Mouse (Mus musculus): ENCODE results near the gene Zfp652. TPM values are rescaled to one million over a fixed set of nuclear protein-coding genes. Genes with fewer than 3 reads are reported as not detected.

Gene Zfp652
- polyA plus RNA-seq, 1 experiment = 93.0 TPM

- Histone ChIP-seq H3K4me3 (ENCODE audit: insufficient read depth, low read depth, low read length) (peak overlapping the region; percentile 25), H3K27ac (ENCODE audit: insufficient read depth, low read depth, low read length) (no peak overlapping the region), H3K4me1 (ENCODE audit: control insufficient read depth, insufficient read depth, low read length) (peaks cover 23% of the 10 kb centered on the region)
- no peak for TF ChIP-seq CTCF (IDR thresholded peaks at IDR 0.05; ENCODE audit: insufficient read depth, low read depth, low read length)
- TF ChIP-seq POLR2A (IDR thresholded peaks at IDR 0.05; ENCODE audit: insufficient read depth, low read depth, low read length) = no peak
- WGBS = 79% methylated on average over 5 of the region's 5 CpGs
Measured at GRCm38 (mm10) chr11:95840694-95841497, 128.4 kb downstream of the Zfp652 start.

GRCm38 (mm10) chr11:95841498-95841830, 129.0 kb downstream of the Zfp652 start:
- TF ChIP-seq POLR2A (IDR thresholded peaks at IDR 0.05; ENCODE audit: insufficient read depth, low read depth, low read length) (no peak), CTCF (IDR thresholded peaks at IDR 0.05; ENCODE audit: insufficient read depth, low read depth, low read length) (no peak)
- WGBS = 77% methylated on average over 10 of the region's 10 CpGs
- no peak overlapping the region for H3K27ac ChIP-seq (ENCODE audit: insufficient read depth, low read depth, low read length)
- H3K4me3 ChIP-seq (ENCODE audit: insufficient read depth, low read depth, low read length) = peak overlapping the region; percentile 25
- H3K4me1 ChIP-seq (ENCODE audit: control insufficient read depth, insufficient read depth, low read length) = peaks cover 18% of the 10 kb centered on the region

- Histone ChIP-seq H3K4me3 (ENCODE audit: insufficient read depth, low read depth, low read length) (peak within 1 kb of the TSS; percentile 25), H3K27ac (ENCODE audit: insufficient read depth, low read depth, low read length) (no peak within 1 kb of the TSS), H3K4me1 (ENCODE audit: control insufficient read depth, insufficient read depth, low read length) (peaks cover 14% of the 10 kb centered on the region)
- 20% methylated on average over 11 of the region's 11 CpGs for WGBS
- TF ChIP-seq POLR2A (IDR thresholded peaks at IDR 0.05; ENCODE audit: insufficient read depth, low read depth, low read length) (no peak), CTCF (IDR thresholded peaks at IDR 0.05; ENCODE audit: insufficient read depth, low read depth, low read length) (no peak)
Measured at GRCm38 (mm10) chr11:95842074-95842681, 129.7 kb downstream of the Zfp652 start, which contains the start of gene Abi3. Gene Abi3 (minus strand): TSS chr11:95842476.

- WGBS = 77% methylated on average over 5 of the region's 5 CpGs
- TF ChIP-seq CTCF (IDR thresholded peaks at IDR 0.05; ENCODE audit: insufficient read depth, low read depth, low read length) (no peak), POLR2A (IDR thresholded peaks at IDR 0.05; ENCODE audit: insufficient read depth, low read depth, low read length) (no peak)
- peaks cover 12% of the 10 kb centered on the region for H3K4me1 ChIP-seq (ENCODE audit: control insufficient read depth, insufficient read depth, low read length)
Measured at GRCm38 (mm10) chr11:95842953-95843352, 130.5 kb downstream of the Zfp652 start.

GRCm38 (mm10) chr11:95843421-95843950, 131.0 kb downstream of the Zfp652 start:
- TF ChIP-seq POLR2A (IDR thresholded peaks at IDR 0.05; ENCODE audit: insufficient read depth, low read depth, low read length) = no peak
- TF ChIP-seq CTCF (IDR thresholded peaks at IDR 0.05; ENCODE audit: insufficient read depth, low read depth, low read length) = no peak
- Histone ChIP-seq H3K4me3 (ENCODE audit: insufficient read depth, low read depth, low read length) (no peak overlapping the region), H3K4me1 (ENCODE audit: control insufficient read depth, insufficient read depth, low read length) (peaks cover 12% of the 10 kb centered on the region), H3K27ac (ENCODE audit: insufficient read depth, low read depth, low read length) (no peak overlapping the region)
- 72% methylated on average over 6 of the region's 6 CpGs for WGBS

More at GRCm38 (mm10) chr11:95842953-95843352, 130.5 kb downstream of the Zfp652 start:
- H3K4me3 ChIP-seq (ENCODE audit: insufficient read depth, low read depth, low read length) = no peak overlapping the region
- H3K27ac ChIP-seq (ENCODE audit: insufficient read depth, low read depth, low read length) = no peak overlapping the region

GRCm38 (mm10) chr11:95844935-95845334, 132.5 kb downstream of the Zfp652 start:
- H3K4me3 ChIP-seq (ENCODE audit: insufficient read depth, low read depth, low read length) = no peak overlapping the region
- 70% methylated on average over 4 of the region's 4 CpGs for WGBS
- H3K4me1 ChIP-seq (ENCODE audit: control insufficient read depth, insufficient read depth, low read length) = peaks cover 12% of the 10 kb centered on the region
- TF ChIP-seq POLR2A (IDR thresholded peaks at IDR 0.05; ENCODE audit: insufficient read depth, low read depth, low read length) (no peak), CTCF (IDR thresholded peaks at IDR 0.05; ENCODE audit: insufficient read depth, low read depth, low read length) (no peak)
- no peak overlapping the region for H3K27ac ChIP-seq (ENCODE audit: insufficient read depth, low read depth, low read length)

GRCm38 (mm10) chr11:95850898-95851297, 138.4 kb downstream of the Zfp652 start:
- no peak overlapping the region for H3K27ac ChIP-seq (ENCODE audit: insufficient read depth, low read depth, low read length)
- H3K4me1 ChIP-seq (ENCODE audit: control insufficient read depth, insufficient read depth, low read length) = no peaks in the 10 kb centered on the region
- WGBS = 59% methylated on average over 2 of the region's 2 CpGs
- TF ChIP-seq POLR2A (IDR thresholded peaks at IDR 0.05; ENCODE audit: insufficient read depth, low read depth, low read length) (no peak), CTCF (IDR thresholded peaks at IDR 0.05; ENCODE audit: insufficient read depth, low read depth, low read length) (no peak)
- no peak overlapping the region for H3K4me3 ChIP-seq (ENCODE audit: insufficient read depth, low read depth, low read length)

GRCm38 (mm10) chr11:95853684-95854083, 141.2 kb downstream of the Zfp652 start:
- WGBS = 47% methylated on average over 5 of the region's 5 CpGs
- TF ChIP-seq CTCF (IDR thresholded peaks at IDR 0.05; ENCODE audit: insufficient read depth, low read depth, low read length) (no peak), POLR2A (IDR thresholded peaks at IDR 0.05; ENCODE audit: insufficient read depth, low read depth, low read length) (no peak)
- Histone ChIP-seq H3K4me3 (ENCODE audit: insufficient read depth, low read depth, low read length) (no peak overlapping the region), H3K4me1 (ENCODE audit: control insufficient read depth, insufficient read depth, low read length) (no peaks in the 10 kb centered on the region), H3K27ac (ENCODE audit: insufficient read depth, low read depth, low read length) (no peak overlapping the region)

GRCm38 (mm10) chr11:95857306-95857705, 144.8 kb downstream of the Zfp652 start:
- no peak for TF ChIP-seq CTCF (IDR thresholded peaks at IDR 0.05; ENCODE audit: insufficient read depth, low read depth, low read length)
- TF ChIP-seq POLR2A (IDR thresholded peaks at IDR 0.05; ENCODE audit: insufficient read depth, low read depth, low read length) = no peak
- H3K4me1 ChIP-seq (ENCODE audit: control insufficient read depth, insufficient read depth, low read length) = no peaks in the 10 kb centered on the region
- 79% methylated on average over 4 of the region's 4 CpGs for WGBS
- no peak overlapping the region for H3K27ac ChIP-seq (ENCODE audit: insufficient read depth, low read depth, low read length)
- H3K4me3 ChIP-seq (ENCODE audit: insufficient read depth, low read depth, low read length) = no peak overlapping the region
